Mouse (Mus musculus): ENCODE data around the gene Sema3e. TPM values are rescaled to one million over a fixed set of nuclear protein-coding genes. Genes with fewer than 3 reads are reported as not detected.

Sema3e gene
- polyA plus RNA-seq, 1 experiment: 0.09 TPM

DNA sequence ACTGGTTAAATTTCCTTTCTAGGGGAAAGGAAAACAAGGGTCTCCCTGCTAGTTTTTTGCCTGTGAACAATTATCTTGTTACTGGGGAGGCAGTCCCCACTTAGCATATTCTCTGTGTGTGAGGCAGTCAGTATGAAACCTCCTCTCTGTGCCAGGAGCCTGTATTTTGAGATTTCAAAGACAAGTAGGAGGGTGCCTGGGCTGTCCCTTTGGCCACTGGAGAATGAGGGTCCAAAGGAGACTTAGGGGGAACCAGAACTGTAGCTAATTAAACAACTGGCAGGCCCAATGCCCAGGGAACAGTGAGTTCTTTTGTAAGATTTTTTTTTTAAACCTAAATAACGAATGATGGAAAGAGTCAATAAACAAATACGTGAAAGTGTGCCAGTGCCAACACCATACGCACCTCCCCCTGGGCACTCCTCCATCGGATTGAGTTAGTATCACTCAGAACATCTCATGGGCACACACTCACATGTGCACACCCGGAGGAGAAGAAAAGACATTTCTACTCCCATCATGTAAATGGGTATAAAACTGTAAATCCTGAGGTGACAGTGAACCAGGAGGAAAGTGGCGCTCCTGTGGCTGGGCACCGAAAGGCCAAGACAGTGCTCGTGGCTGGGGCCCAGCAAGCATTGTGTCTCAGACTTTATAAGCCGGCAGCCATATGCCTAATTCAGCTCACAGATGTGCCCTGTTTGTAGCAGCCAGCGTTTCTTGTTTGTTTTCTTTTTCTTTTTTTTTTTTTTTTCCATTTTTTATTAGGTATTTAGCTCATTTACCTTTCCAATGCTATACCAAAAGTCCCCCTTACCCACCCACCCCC is 148.5 kb downstream of the Sema3e start:
- TF ChIP-seq POLR2A (IDR thresholded peaks at IDR 0.05; ENCODE audit: control insufficient read depth, extremely low read depth, insufficient read depth, low read length, poor library complexity): no peak
- no peak for TF ChIP-seq CTCF (IDR thresholded peaks at IDR 0.05; ENCODE audit: borderline replicate concordance, control insufficient read depth, extremely low read depth, insufficient read depth, low read length, poor library complexity)

DNA sequence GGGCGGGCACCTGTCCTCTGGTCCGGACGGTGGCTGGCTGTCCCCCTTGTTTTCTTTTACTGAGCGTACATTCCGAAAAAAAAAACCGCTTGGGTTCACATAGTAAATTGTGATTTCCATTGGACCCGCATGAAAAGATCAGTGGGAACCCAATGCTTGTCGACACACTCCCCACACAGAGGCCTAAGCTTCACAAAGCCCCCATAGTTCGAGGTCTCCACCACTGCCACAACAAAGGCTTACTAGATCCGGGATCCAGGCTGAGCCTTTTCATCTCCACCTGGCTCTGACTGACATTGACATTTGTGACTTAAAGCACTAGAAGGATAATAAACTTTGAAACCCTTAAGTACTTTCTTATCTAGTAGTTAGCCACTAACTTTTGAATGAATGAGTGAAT is 155.5 kb downstream of the Sema3e start:
- no peak for DNase-seq
- no peak overlapping the region for H3K27ac ChIP-seq (ENCODE audit: control insufficient read depth, insufficient read depth, low read length)
- H3K36me3 ChIP-seq (ENCODE audit: control insufficient read depth, insufficient read depth, low read length): no peaks in the 10 kb centered on the region
- no peak overlapping the region for H3K4me3 ChIP-seq (ENCODE audit: control insufficient read depth, insufficient read depth, low read length)
- H3K27me3 ChIP-seq (ENCODE audit: control insufficient read depth, insufficient read depth, low read length): no peaks in the 10 kb centered on the region
- WGBS: 95% methylated on average over 10 of the region's 10 CpGs
- no peak for TF ChIP-seq CTCF (IDR thresholded peaks at IDR 0.05; ENCODE audit: borderline replicate concordance, control insufficient read depth, extremely low read depth, insufficient read depth, low read length, poor library complexity)
- no peak for TF ChIP-seq POLR2A (IDR thresholded peaks at IDR 0.05; ENCODE audit: control insufficient read depth, extremely low read depth, insufficient read depth, low read length, poor library complexity)
- no peaks in the 10 kb centered on the region for H3K4me1 ChIP-seq (replicated peaks; ENCODE audit: control insufficient read depth, insufficient read depth, low read length)

More for the DNA sequence above, 148.5 kb downstream of the Sema3e start:
- no peak for DNase-seq
- WGBS: 96% methylated on average over 10 of the region's 10 CpGs
- Histone ChIP-seq H3K4me3 (ENCODE audit: control insufficient read depth, insufficient read depth, low read length) (no peak overlapping the region), H3K36me3 (ENCODE audit: control insufficient read depth, insufficient read depth, low read length) (no peaks in the 10 kb centered on the region), H3K4me1 (replicated peaks; ENCODE audit: control insufficient read depth, insufficient read depth, low read length) (no peaks in the 10 kb centered on the region), H3K27ac (ENCODE audit: control insufficient read depth, insufficient read depth, low read length) (no peak overlapping the region), H3K27me3 (ENCODE audit: control insufficient read depth, insufficient read depth, low read length) (no peaks in the 10 kb centered on the region)

DNA sequence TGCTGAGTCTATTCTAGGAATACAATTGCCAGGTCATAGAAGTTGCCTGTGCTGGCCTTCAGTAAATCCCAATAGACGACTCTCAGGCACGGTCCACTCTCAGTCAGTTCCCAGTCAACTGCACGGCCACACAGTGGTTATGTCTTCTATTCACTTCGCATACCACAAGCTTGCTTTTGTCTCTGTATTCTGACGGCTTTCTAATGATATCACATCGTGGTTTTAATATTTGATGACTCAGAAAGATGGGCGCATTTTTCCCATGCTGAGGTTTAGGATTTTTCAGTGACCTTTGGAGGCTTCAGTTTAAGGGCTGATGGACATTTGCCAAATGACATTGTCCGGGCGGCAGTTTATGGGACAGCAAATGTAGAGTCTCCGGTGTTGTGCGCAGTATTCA is 157.1 kb downstream of the Sema3e start:
- H3K4me1 ChIP-seq (replicated peaks; ENCODE audit: control insufficient read depth, insufficient read depth, low read length): no peaks in the 10 kb centered on the region
- WGBS: 97% methylated on average over 11 of the region's 11 CpGs
- H3K36me3 ChIP-seq (ENCODE audit: control insufficient read depth, insufficient read depth, low read length): no peaks in the 10 kb centered on the region
- DNase-seq: no peak
- no peaks in the 10 kb centered on the region for H3K27me3 ChIP-seq (ENCODE audit: control insufficient read depth, insufficient read depth, low read length)
- H3K4me3 ChIP-seq (ENCODE audit: control insufficient read depth, insufficient read depth, low read length): no peak overlapping the region
- TF ChIP-seq POLR2A (IDR thresholded peaks at IDR 0.05; ENCODE audit: control insufficient read depth, extremely low read depth, insufficient read depth, low read length, poor library complexity): no peak
- TF ChIP-seq CTCF (IDR thresholded peaks at IDR 0.05; ENCODE audit: borderline replicate concordance, control insufficient read depth, extremely low read depth, insufficient read depth, low read length, poor library complexity): no peak
- H3K27ac ChIP-seq (ENCODE audit: control insufficient read depth, insufficient read depth, low read length): no peak overlapping the region

DNA sequence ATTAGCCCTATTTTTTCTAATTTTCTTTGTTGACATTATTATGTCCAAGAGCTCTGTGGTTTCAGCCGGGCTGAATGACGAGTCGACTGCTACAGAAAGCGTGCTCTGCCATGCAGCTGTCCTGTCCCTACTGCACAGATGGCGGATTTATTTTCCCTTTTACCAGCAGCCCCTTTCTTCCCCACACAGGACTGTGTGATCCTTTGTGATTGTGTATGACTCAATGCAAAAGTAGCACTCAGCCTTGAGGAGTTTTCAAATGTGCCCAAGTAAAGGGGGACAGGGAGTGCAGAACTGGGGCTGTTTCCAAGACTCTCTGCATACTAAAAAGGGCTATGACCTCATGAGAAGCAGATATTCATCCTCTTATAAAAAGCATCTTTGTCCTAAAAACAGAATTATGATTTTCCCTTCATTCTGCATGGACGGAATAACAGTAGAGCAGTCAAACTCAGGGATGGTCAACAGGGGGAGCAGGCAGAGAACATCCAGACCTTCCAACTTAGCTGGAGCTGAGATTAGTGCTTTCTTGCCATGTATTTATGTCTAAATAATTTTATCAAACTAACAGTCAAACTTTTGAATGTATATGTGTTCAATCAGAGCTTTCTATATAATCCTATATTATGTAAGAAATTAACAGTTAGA is 170.2 kb downstream of the Sema3e start:
- no peaks in the 10 kb centered on the region for H3K36me3 ChIP-seq (ENCODE audit: control insufficient read depth, insufficient read depth, low read length)
- no peak overlapping the region for H3K4me3 ChIP-seq (ENCODE audit: control insufficient read depth, insufficient read depth, low read length)
- 85% methylated on average over 6 of the region's 6 CpGs for WGBS
- TF ChIP-seq POLR2A (IDR thresholded peaks at IDR 0.05; ENCODE audit: control insufficient read depth, extremely low read depth, insufficient read depth, low read length, poor library complexity): no peak
- TF ChIP-seq CTCF (IDR thresholded peaks at IDR 0.05; ENCODE audit: borderline replicate concordance, control insufficient read depth, extremely low read depth, insufficient read depth, low read length, poor library complexity): no peak
- H3K27me3 ChIP-seq (ENCODE audit: control insufficient read depth, insufficient read depth, low read length): no peaks in the 10 kb centered on the region
- no peak for DNase-seq
- H3K27ac ChIP-seq (ENCODE audit: control insufficient read depth, insufficient read depth, low read length): no peak overlapping the region
- H3K4me1 ChIP-seq (replicated peaks; ENCODE audit: control insufficient read depth, insufficient read depth, low read length): no peaks in the 10 kb centered on the region

DNA sequence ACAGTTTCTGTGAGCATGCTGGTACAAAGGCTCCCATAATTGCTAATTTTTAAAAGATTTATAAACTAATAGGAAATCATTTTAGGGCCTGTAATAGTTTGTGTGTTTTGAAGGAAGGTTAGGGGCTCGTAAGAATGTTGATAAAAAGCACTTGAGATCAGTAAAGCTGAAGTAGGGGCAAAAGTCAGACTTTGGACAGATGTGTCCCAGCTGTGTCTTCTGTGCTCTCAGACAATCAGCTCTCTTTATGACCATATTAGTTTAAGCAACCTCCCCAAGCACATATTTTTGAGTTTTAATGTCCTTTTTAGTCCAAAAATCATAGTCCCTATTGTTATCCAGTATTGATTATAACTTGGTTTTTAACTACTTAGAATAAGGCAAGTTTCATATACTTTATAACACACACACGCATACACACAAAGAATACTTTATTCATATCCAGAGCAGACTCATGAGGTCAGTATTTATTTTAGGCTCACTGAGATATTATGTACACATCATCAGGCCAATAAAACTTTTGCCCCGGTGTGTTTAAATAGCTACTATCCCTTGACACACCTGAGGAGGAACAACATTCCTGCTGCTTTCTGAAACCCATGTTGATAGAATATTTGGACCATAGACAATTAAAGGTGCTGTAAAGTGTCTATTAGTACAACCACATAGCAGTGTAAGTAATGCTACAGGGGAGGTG is 173.4 kb downstream of the Sema3e start:
- WGBS: 82% methylated on average over 3 of the region's 3 CpGs
- DNase-seq: no peak
- TF ChIP-seq CTCF (IDR thresholded peaks at IDR 0.05; ENCODE audit: borderline replicate concordance, control insufficient read depth, extremely low read depth, insufficient read depth, low read length, poor library complexity) (no peak), POLR2A (IDR thresholded peaks at IDR 0.05; ENCODE audit: control insufficient read depth, extremely low read depth, insufficient read depth, low read length, poor library complexity) (no peak)
- Histone ChIP-seq H3K4me3 (ENCODE audit: control insufficient read depth, insufficient read depth, low read length) (no peak overlapping the region), H3K36me3 (ENCODE audit: control insufficient read depth, insufficient read depth, low read length) (no peaks in the 10 kb centered on the region), H3K27ac (ENCODE audit: control insufficient read depth, insufficient read depth, low read length) (no peak overlapping the region), H3K4me1 (replicated peaks; ENCODE audit: control insufficient read depth, insufficient read depth, low read length) (no peaks in the 10 kb centered on the region), H3K27me3 (ENCODE audit: control insufficient read depth, insufficient read depth, low read length) (no peaks in the 10 kb centered on the region)

DNA sequence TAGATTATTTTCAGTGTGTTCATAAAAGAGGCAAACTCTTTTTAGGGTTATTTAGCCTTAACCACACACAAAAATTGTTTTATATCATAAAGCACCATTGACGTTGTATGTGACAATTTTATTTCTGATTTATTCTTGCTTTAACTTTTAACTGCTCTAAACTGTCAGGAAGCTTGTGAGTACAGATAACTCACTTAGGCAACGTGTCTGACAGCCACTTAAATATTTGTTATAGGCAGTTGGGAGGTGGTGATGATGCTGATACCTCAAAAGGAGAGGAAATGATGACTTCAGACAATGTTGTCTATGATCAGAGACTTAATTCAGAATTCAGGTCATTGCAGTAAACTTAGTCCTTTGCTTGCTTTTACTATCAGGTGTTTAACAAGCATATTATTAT is 181.7 kb downstream of the Sema3e start:
- WGBS: 55% methylated on average over 2 of the region's 2 CpGs
- no peak for TF ChIP-seq CTCF (IDR thresholded peaks at IDR 0.05; ENCODE audit: borderline replicate concordance, control insufficient read depth, extremely low read depth, insufficient read depth, low read length, poor library complexity)
- TF ChIP-seq POLR2A (IDR thresholded peaks at IDR 0.05; ENCODE audit: control insufficient read depth, extremely low read depth, insufficient read depth, low read length, poor library complexity): no peak

More for the DNA sequence above, 181.7 kb downstream of the Sema3e start:
- Histone ChIP-seq H3K4me1 (replicated peaks; ENCODE audit: control insufficient read depth, insufficient read depth, low read length) (no peaks in the 10 kb centered on the region), H3K36me3 (ENCODE audit: control insufficient read depth, insufficient read depth, low read length) (no peaks in the 10 kb centered on the region), H3K27me3 (ENCODE audit: control insufficient read depth, insufficient read depth, low read length) (no peaks in the 10 kb centered on the region), H3K27ac (ENCODE audit: control insufficient read depth, insufficient read depth, low read length) (no peak overlapping the region), H3K4me3 (ENCODE audit: control insufficient read depth, insufficient read depth, low read length) (no peak overlapping the region)
- DNase-seq: no peak
